Mouse (Mus musculus) brain, embryonic 14.5 days (tissue): ENCODE measurements at regions not wholly inside any gene's neighbourhood (a gene's known extent, or its start where the extent isn't known, plus 50 kb on each side); places are given as distances from the start of the nearest gene placed in this dataset.
A peak's percentile ranks its signal among the peaks of the same experiment; 100 is the strongest.

Experiments
- CTCF ChIP-seq: fragments of 200-500 bp; IDR thresholded peaks from 2 replicates; pipeline ENCODE4 v1.5.1; 2012; ENCODE audit warnings: inconsistent platforms, mild to moderate bottlenecking, moderate library complexity, borderline replicate concordance; ENCODE audit not compliant: insufficient read depth, insufficient read length; ENCODE audit errors: extremely low read depth
- POLR2A ChIP-seq: fragments of 200-500 bp; IDR thresholded peaks from 2 replicates; pipeline ENCODE4 v1.6.1; 2012; ENCODE audit warnings: mild to moderate bottlenecking, inconsistent platforms, borderline replicate concordance; ENCODE audit not compliant: poor library complexity, insufficient read depth, insufficient read length, severe bottlenecking; ENCODE audit errors: extremely low read depth

DNA sequence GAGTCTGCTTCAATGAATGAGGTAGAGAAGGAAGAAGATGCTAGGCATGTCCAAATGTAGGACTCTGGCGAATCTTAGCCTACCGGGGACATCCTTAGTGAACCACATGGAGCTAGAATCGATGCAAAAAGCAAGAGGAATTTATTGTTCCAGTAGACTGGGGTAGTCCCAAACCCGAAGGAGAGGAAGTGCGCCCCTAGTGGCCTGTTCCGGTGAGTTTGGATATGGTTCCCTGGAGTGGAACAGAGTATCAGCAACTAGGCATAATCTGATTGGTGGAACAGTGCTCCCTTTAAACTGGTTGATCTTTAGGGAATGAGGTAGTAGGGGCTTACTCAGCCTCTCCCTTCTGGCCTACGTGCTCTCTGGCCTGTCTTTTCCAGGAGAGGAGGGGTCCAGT, 174.0 kb downstream of the Fam76b start:
- TF ChIP-seq CTCF = peak; percentile 35; the same call in 1 of the 2 replicates
- TF ChIP-seq POLR2A = no peak
